In the genomic region with DNA sequence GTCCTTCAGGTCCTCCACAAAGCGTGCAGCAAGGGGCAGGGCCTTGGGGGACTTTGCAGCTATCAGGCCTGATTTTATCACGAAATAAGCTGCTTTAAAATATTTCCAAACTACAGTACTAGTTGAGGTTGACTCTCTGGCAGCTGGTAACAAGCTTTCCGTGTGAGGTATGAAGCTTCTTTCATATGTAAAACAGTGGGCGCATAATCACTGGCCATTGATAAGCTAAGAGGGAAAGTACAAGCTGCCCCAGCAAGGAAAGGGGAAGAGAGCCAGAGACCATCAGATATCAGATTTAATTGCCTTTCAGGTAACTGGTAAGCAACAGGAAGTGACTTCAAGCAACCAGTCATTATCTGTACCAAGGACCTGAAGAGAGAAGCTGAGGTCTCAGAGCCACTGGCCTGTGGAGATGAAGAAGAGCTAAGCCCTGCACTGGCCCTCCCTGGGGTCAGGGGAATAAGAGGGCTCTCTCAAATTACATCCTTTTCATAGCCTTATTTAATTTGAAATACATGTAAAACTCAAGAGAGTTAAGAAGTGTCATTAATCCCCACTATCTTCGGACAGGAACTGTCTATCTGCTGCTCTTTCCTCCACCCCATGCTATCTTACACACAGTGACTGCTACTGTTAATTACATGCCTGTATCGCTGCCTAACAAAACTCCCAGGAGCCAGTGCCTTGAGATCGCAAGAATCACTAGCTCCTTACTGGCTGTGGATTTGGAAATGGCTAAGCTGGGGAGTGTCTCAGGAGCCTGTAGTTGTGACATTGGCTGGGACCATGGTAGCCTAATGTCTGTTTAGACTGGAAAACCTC, we compare ENCODE assay signal across 18 mouse cellular contexts. TPM values are rescaled to one million over a fixed set of nuclear protein-coding genes. Genes with fewer than 3 reads are reported as not detected.
A peak's percentile ranks its signal among the peaks of the same experiment; 100 is the strongest.
DNase-seq lines count a peak whose midpoint lies in the region; ATAC-seq and TF ChIP-seq lines count a peak whose summit lies in the region.
"Had no signal": no experiment of that assay in that cellular context is flagged by ENCODE, and none has a peak within 500 bp of the region (broad histone marks: within the 10 kb centered on the region; RNA-seq: fewer than 3 reads in every experiment).

No protein-coding gene starts in this region.

- peaks cover 40% of the 10 kb centered on the region for H3K4me1 ChIP-seq in midbrain, embryonic 12.5 days
- H3K4me1 ChIP-seq in midbrain, postnatal 0 days (ENCODE audit: insufficient read depth, low read length): peaks cover 8% of the 10 kb centered on the region; the same call in 1 of the 2 replicates
- no peaks in the 10 kb centered on the region for H3K4me1 ChIP-seq in cortical plate, adult 2 months (ENCODE audit: control insufficient read depth, insufficient read depth, low read length)
- H3K4me1 ChIP-seq in liver, embryonic 14.5 days (replicated peaks; ENCODE audit: control insufficient read depth in 2 of 2, insufficient read depth in 2 of 2, low read length in 1 of 2): peaks cover 42 to 53% of the 10 kb centered on the region in 2 experiments
- peaks cover 16% of the 10 kb centered on the region for H3K4me1 ChIP-seq in heart, embryonic 12.5 days (replicated peaks)
- H3K4me1 ChIP-seq: lung, embryonic 15.5 days had no signal

- TF ChIP-seq POLR2A in cortical plate, adult 2 months (IDR thresholded peaks at IDR 0.05; ENCODE audit: extremely low read depth, insufficient read depth, low read length): no peak

- H3K4me2 ChIP-seq in midbrain, embryonic 12.5 days (replicated peaks): no peak overlapping the region
- no peak overlapping the region for H3K4me2 ChIP-seq in midbrain, postnatal 0 days (ENCODE audit: low read depth, low read length, poor library complexity, severe bottlenecking)
- H3K4me2 ChIP-seq in liver, embryonic 14.5 days (ENCODE audit: low read depth): no peak overlapping the region; the same call in 1 of the 2 replicates
- no peak overlapping the region for H3K4me2 ChIP-seq in heart, embryonic 12.5 days
- H3K4me2 ChIP-seq: embryonic facial prominence, embryonic 15.5 days; lung, embryonic 15.5 days had no signal

- no peaks in the 10 kb centered on the region for H3K27me3 ChIP-seq in midbrain, embryonic 12.5 days
- H3K27me3 ChIP-seq in midbrain, postnatal 0 days (ENCODE audit: insufficient read depth, low read length): no peaks in the 10 kb centered on the region; the same call in 1 of the 2 replicates
- H3K27me3 ChIP-seq in liver, embryonic 14.5 days (ENCODE audit: control insufficient read depth, insufficient read depth, low read length): no peaks in the 10 kb centered on the region
- H3K27me3 ChIP-seq in heart, embryonic 12.5 days (replicated peaks): no peaks in the 10 kb centered on the region; the same call in 1 of the 2 replicates
- H3K27me3 ChIP-seq: embryonic facial prominence, embryonic 15.5 days; lung, embryonic 15.5 days had no signal

- no peak overlapping the region for H3K4me3 ChIP-seq in midbrain, embryonic 12.5 days
- no peak overlapping the region for H3K4me3 ChIP-seq in midbrain, postnatal 0 days (ENCODE audit: low read depth, low read length)
- H3K4me3 ChIP-seq in cortical plate, adult 2 months (ENCODE audit: insufficient read depth, low read length): no peak overlapping the region
- H3K4me3 ChIP-seq in liver, embryonic 14.5 days (ENCODE audit: insufficient read depth in 1 of 2, low read depth in 2 of 2, low read length in 2 of 2): no peak overlapping the region
- H3K4me3 ChIP-seq in heart, embryonic 12.5 days: no peak overlapping the region
- H3K4me3 ChIP-seq: embryonic facial prominence, embryonic 15.5 days; heart, embryonic 10.5 days; left cerebral cortex, adult 2 months; lung, embryonic 15.5 days; megakaryocyte, embryonic 14.5 days had no signal

- TF ChIP-seq EP300 in liver, embryonic 14.5 days (IDR thresholded peaks at IDR 0.05; ENCODE audit: low read depth): peak; percentile 66

- no peaks in the 10 kb centered on the region for H3K36me3 ChIP-seq in midbrain, embryonic 12.5 days
- no peaks in the 10 kb centered on the region for H3K36me3 ChIP-seq in midbrain, postnatal 0 days (ENCODE audit: insufficient read depth, low read length)
- H3K36me3 ChIP-seq in liver, embryonic 14.5 days (replicated peaks; ENCODE audit: control insufficient read depth, insufficient read depth, low read depth): no peaks in the 10 kb centered on the region
- no peaks in the 10 kb centered on the region for H3K36me3 ChIP-seq in heart, embryonic 12.5 days
- H3K36me3 ChIP-seq: embryonic facial prominence, embryonic 15.5 days; heart, embryonic 10.5 days; lung, embryonic 15.5 days had no signal

- peak overlapping the region; percentile 15; the same call in 1 of the 2 replicates for H3K27ac ChIP-seq in midbrain, embryonic 12.5 days (replicated peaks)
- no peak overlapping the region for H3K27ac ChIP-seq in midbrain, postnatal 0 days (ENCODE audit: low read depth, low read length)
- 0 out of 2 replicates have a peak overlapping the region, but pooled peaks have one; percentile 54 for H3K27ac ChIP-seq in cortical plate, adult 2 months (ENCODE audit: insufficient read depth, low read length)
- H3K27ac ChIP-seq in liver, embryonic 14.5 days: peak overlapping the region; percentile 16
- no peak overlapping the region for H3K27ac ChIP-seq in heart, embryonic 12.5 days (ENCODE audit: poor library complexity, severe bottlenecking)
- H3K27ac ChIP-seq: embryonic facial prominence, embryonic 15.5 days; heart, embryonic 10.5 days; left cerebral cortex, adult 2 months; lung, embryonic 15.5 days had no signal

- ATAC-seq in midbrain, embryonic 12.5 days (ENCODE audit: low FRiP score, low read depth): no peak
- ATAC-seq in midbrain, postnatal 0 days (ENCODE audit: low FRiP score): no peak
- ATAC-seq in liver, embryonic 14.5 days (ENCODE audit: insufficient read depth): peak; percentile 23; the same call in 1 of the 2 replicates
- no peak for ATAC-seq in heart, embryonic 12.5 days (ENCODE audit: insufficient number of reproducible peaks, low FRiP score)

- no peak for TF ChIP-seq CTCF in midbrain, postnatal 0 days (IDR thresholded peaks at IDR 0.05)
- TF ChIP-seq CTCF in cortical plate, adult 2 months (IDR thresholded peaks at IDR 0.05; ENCODE audit: extremely low read depth, insufficient read depth, low read length): no peak
- no peak for TF ChIP-seq CTCF in liver, embryonic 14.5 days (IDR thresholded peaks at IDR 0.05; ENCODE audit: low read depth)

- WGBS in midbrain, embryonic 12.5 days: 33% methylated on average over 7 of the region's 7 CpGs
- 30% methylated on average over 7 of the region's 7 CpGs for WGBS in midbrain, postnatal 0 days
- 34% methylated on average over 7 of the region's 7 CpGs for WGBS in liver, embryonic 14.5 days (ENCODE audit: insufficient replicate concordance)
- 56% methylated on average over 7 of the region's 7 CpGs for WGBS in heart, embryonic 12.5 days

- no peak overlapping the region; the same call in 1 of the 2 replicates for H3K9ac ChIP-seq in midbrain, embryonic 12.5 days (replicated peaks)
- H3K9ac ChIP-seq in midbrain, postnatal 0 days (replicated peaks; ENCODE audit: low read length, poor library complexity, severe bottlenecking): no peak overlapping the region
- peak overlapping the region; percentile 13 for H3K9ac ChIP-seq in liver, embryonic 14.5 days (replicated peaks)
- no peak overlapping the region for H3K9ac ChIP-seq in heart, embryonic 12.5 days
- H3K9ac ChIP-seq: embryonic facial prominence, embryonic 15.5 days; lung, embryonic 15.5 days had no signal

- DNase-seq in midbrain, postnatal 0 days (ENCODE audit: low spot score): no peak
- DNase-seq in liver, embryonic 14.5 days (ENCODE audit: low read depth in 3 of 3, low spot score in 3 of 3): no peak
- DNase-seq in thymus, postnatal 14 days: no peak
- no peak for DNase-seq in adrenal gland, adult 8-10 months
- DNase-seq: cerebellum, adult 11-12 months; gastrocnemius, postnatal 25 days; kidney, adult 9 months had no signal

- H3K9me3 ChIP-seq in midbrain, embryonic 12.5 days: no peaks in the 10 kb centered on the region
- H3K9me3 ChIP-seq in midbrain, postnatal 0 days (ENCODE audit: low read length): no peaks in the 10 kb centered on the region
- no peaks in the 10 kb centered on the region for H3K9me3 ChIP-seq in liver, embryonic 14.5 days (ENCODE audit: control insufficient read depth, low read length)
- H3K9me3 ChIP-seq in heart, embryonic 12.5 days (replicated peaks): no peaks in the 10 kb centered on the region
- H3K9me3 ChIP-seq: embryonic facial prominence, embryonic 15.5 days; heart, embryonic 10.5 days; lung, embryonic 15.5 days; megakaryocyte, embryonic 14.5 days had no signal

RNA-seq across cellular contexts. Expression of a gene that starts 13.6 kb away (rescaled TPM):
- polyA plus RNA-seq in midbrain, embryonic 12.5 days (2016; fragmentation: Nextera tagmentation; extraction: Ambion mirVana): 30.7 and 31.8 TPM in 2 replicates
- total RNA-seq in midbrain, postnatal 0 days (2014; rRNA removed): 26.6 and 26.7 TPM in 2 replicates
- polyA plus RNA-seq in midbrain, postnatal 0 days (2015; fragmentation: Nextera tagmentation; extraction: Ambion mirVana): 19.7 and 21.5 TPM in 2 replicates
- polyA plus RNA-seq in cortical plate, adult 2 months (2012; rRNA removed): 59.6 and 64.2 TPM in 2 replicates
- polyA plus RNA-seq in liver, embryonic 14.5 days (2012; rRNA removed): 3.2 and 3.4 TPM in 2 replicates
- 12.8 and 15.8 TPM in 2 replicates for polyA plus RNA-seq in liver, embryonic 14.5 days (2014; fragmentation: Nextera tagmentation; extraction: Ambion mirVana)
- 10 to 100 TPM; 56.8 to 83.6 (median 74.3) TPM for total RNA-seq in adrenal gland, adult 8-10 months (2022)
- 16.7 and 17.4 TPM in 2 replicates for polyA plus RNA-seq in heart, embryonic 12.5 days (2016; fragmentation: Nextera tagmentation; extraction: Ambion mirVana)

RNA-seq across cellular contexts. Expression of a gene that starts 35.6 kb away (rescaled TPM):
- not detected in 2 replicates for polyA plus RNA-seq in midbrain, embryonic 12.5 days (2016; fragmentation: Nextera tagmentation; extraction: Ambion mirVana)
- total RNA-seq in midbrain, postnatal 0 days (2014; rRNA removed): not detected in 2 replicates
- not detected in 2 replicates for polyA plus RNA-seq in midbrain, postnatal 0 days (2015; fragmentation: Nextera tagmentation; extraction: Ambion mirVana)
- polyA plus RNA-seq in cortical plate, adult 2 months (2012; rRNA removed): not detected in 2 replicates
- polyA plus RNA-seq in liver, embryonic 14.5 days (2012; rRNA removed): not detected in 2 replicates
- not detected in 2 replicates for polyA plus RNA-seq in liver, embryonic 14.5 days (2014; fragmentation: Nextera tagmentation; extraction: Ambion mirVana)
- total RNA-seq in adrenal gland, adult 8-10 months (2022): under 1 TPM in 1 of 4 experiments, not detected in 3; 0.45 TPM
- not detected in 2 replicates for polyA plus RNA-seq in heart, embryonic 12.5 days (2016; fragmentation: Nextera tagmentation; extraction: Ambion mirVana)
- total RNA-seq: gastrocnemius, postnatal 25 days; heart, postnatal 25 days; layer of hippocampus, adult 18-20 months; left cerebral cortex, adult 2 months had no signal
- polyA plus RNA-seq: limb, embryonic 11.5 days had no signal

Comparison
In these comparisons a context has a peak if more than half of its experiments do, and no peak if none do; other contexts are left out.
1. H3K27ac ChIP-seq: peak in midbrain, embryonic 12.5 days (single experiment), cortical plate, adult 2 months (single experiment) and liver, embryonic 14.5 days (single experiment); none in midbrain, postnatal 0 days (single experiment) and heart, embryonic 12.5 days (single experiment).